Mouse (Mus musculus) midbrain, embryonic 12.5 days (tissue): ENCODE results near the gene Slc9b1. TPM values are rescaled to one million over a fixed set of nuclear protein-coding genes. Genes with fewer than 3 reads are reported as not detected.
A peak's percentile ranks its signal among the peaks of the same experiment; 100 is the strongest.

Experiments used
- ATAC-seq: fragments of 200-750 bp; cut with Nextera tagmentation; 2 replicates; pipeline ENCODE4 v1.8.0; 2017; ENCODE audit warnings: low read depth, moderate TSS enrichment, moderate library complexity; ENCODE audit not compliant: low FRiP score
- H3K27ac ChIP-seq: fragments of 300-500 bp; sonication (generic); replicated peaks from 2 replicates; pipeline ENCODE4 v1.5.1; 2016; ENCODE audit warnings: mild to moderate bottlenecking
- H3K27me3 ChIP-seq: fragments of 300-500 bp; sonication (generic); 2 replicates; pipeline ENCODE4 v1.6.1; 2016; ENCODE audit warnings: mild to moderate bottlenecking
- H3K36me3 ChIP-seq: fragments of 300-500 bp; sonication (generic); 2 replicates; pipeline ENCODE4 v1.6.1; 2016
- H3K4me1 ChIP-seq: fragments of 300-500 bp; sonication (generic); 2 replicates; pipeline ENCODE4 v1.6.1; 2016
- H3K4me2 ChIP-seq: fragments of 300-500 bp; sonication (generic); replicated peaks from 2 replicates; pipeline ENCODE4 v1.6.1; 2016; ENCODE audit warnings: mild to moderate bottlenecking, moderate library complexity
- H3K4me3 ChIP-seq: fragments of 300-500 bp; sonication (generic); 2 replicates; pipeline ENCODE4 v1.5.1; 2016; ENCODE audit warnings: mild to moderate bottlenecking
- H3K9ac ChIP-seq: fragments of 300-500 bp; sonication (generic); replicated peaks from 2 replicates; pipeline ENCODE4 v1.6.1; 2016; ENCODE audit warnings: mild to moderate bottlenecking, moderate library complexity
- H3K9me3 ChIP-seq: fragments of 300-500 bp; sonication (generic); 2 replicates; pipeline ENCODE4 v1.6.1; 2016; ENCODE audit warnings: mild to moderate bottlenecking
- WGBS: fragments of 180-500 bp; shearing (Covaris S2); methylation state at CpG from one replicate; pipeline ENCODE4 v1.1.7; 2016; 5-methylcytosine and 5-hydroxymethylcytosine counted together
- polyA plus RNA-seq: library from polyadenylated mRNA; unstranded; fragments of >200 nt; fragmentation: Nextera tagmentation; extraction: Ambion mirVana; gene quantifications from 2 replicates; pipeline ENCODE4 v1.2.1, GENCODE M21; 2016

Slc9b1 gene
- polyA plus RNA-seq, 1 experiment from 2014 or later, result 0.22 TPM

- Histone ChIP-seq H3K9me3 (no peaks in the 10 kb centered on the region), H3K4me1 (peaks cover 5% of the 10 kb centered on the region), H3K4me2 (no peak overlapping the region), H3K36me3 (no peaks in the 10 kb centered on the region), H3K9ac (no peak overlapping the region), H3K4me3 (no peak overlapping the region), H3K27ac (no peak overlapping the region), H3K27me3 (no peaks in the 10 kb centered on the region)
- no peak for ATAC-seq
- 84% methylated on average over 5 of the region's 5 CpGs for WGBS
Measured at GRCm38 (mm10) chr3:135395085-135395484, 47.3 kb downstream of the Slc9b1 start.

- Histone ChIP-seq H3K27me3 (no peaks in the 10 kb centered on the region), H3K9me3 (no peaks in the 10 kb centered on the region), H3K4me2 (no peak overlapping the region), H3K9ac (no peak overlapping the region), H3K36me3 (no peaks in the 10 kb centered on the region), H3K4me3 (no peak overlapping the region), H3K27ac (no peak overlapping the region), H3K4me1 (peaks cover 8% of the 10 kb centered on the region)
- no peak for ATAC-seq
- WGBS, result 81% methylated on average over 6 of the region's 6 CpGs
Measured at GRCm38 (mm10) chr3:135396081-135396480, 48.3 kb downstream of the Slc9b1 start.

- H3K4me1 ChIP-seq, result peaks cover 8% of the 10 kb centered on the region
- ATAC-seq, result no peak
- no peak overlapping the region for H3K9ac ChIP-seq
- H3K27ac ChIP-seq, result no peak overlapping the region
- no peaks in the 10 kb centered on the region for H3K9me3 ChIP-seq
- no peak overlapping the region for H3K4me2 ChIP-seq
- no peak overlapping the region for H3K4me3 ChIP-seq
- no peaks in the 10 kb centered on the region for H3K27me3 ChIP-seq
- H3K36me3 ChIP-seq, result no peaks in the 10 kb centered on the region
Measured at GRCm38 (mm10) chr3:135397112-135397511, 49.3 kb downstream of the Slc9b1 start.

GRCm38 (mm10) chr3:135402201-135402658 is 54.4 kb downstream of the Slc9b1 start:
- 18% methylated on average over 10 of the region's 10 CpGs for WGBS

GRCm38 (mm10) chr3:135403211-135403610 is 55.4 kb downstream of the Slc9b1 start:
- 92% methylated on average over 9 of the region's 9 CpGs for WGBS
- H3K9me3 ChIP-seq, result no peaks in the 10 kb centered on the region

More at GRCm38 (mm10) chr3:135402201-135402658, 54.4 kb downstream of the Slc9b1 start:
- H3K4me2 ChIP-seq, result no peak overlapping the region
- ATAC-seq, result peak; percentile 83
- H3K4me1 ChIP-seq, result peaks cover 8% of the 10 kb centered on the region
- H3K27me3 ChIP-seq, result no peaks in the 10 kb centered on the region
- peaks cover 17% of the 10 kb centered on the region for H3K36me3 ChIP-seq
- H3K4me3 ChIP-seq, result no peak overlapping the region
- H3K9ac ChIP-seq, result no peak overlapping the region
- no peak overlapping the region for H3K27ac ChIP-seq
- H3K9me3 ChIP-seq, result no peaks in the 10 kb centered on the region

GRCm38 (mm10) chr3:135403856-135404255 is 56.0 kb downstream of the Slc9b1 start:
- ATAC-seq, result no peak
- Histone ChIP-seq H3K27me3 (no peaks in the 10 kb centered on the region), H3K9ac (no peak overlapping the region), H3K9me3 (no peaks in the 10 kb centered on the region), H3K36me3 (peaks cover 20% of the 10 kb centered on the region), H3K27ac (no peak overlapping the region), H3K4me2 (no peak overlapping the region), H3K4me3 (no peak overlapping the region), H3K4me1 (peaks cover 8% of the 10 kb centered on the region)
- 79% methylated on average over 5 of the region's 5 CpGs for WGBS

More at GRCm38 (mm10) chr3:135403211-135403610, 55.4 kb downstream of the Slc9b1 start:
- Histone ChIP-seq H3K27ac (no peak overlapping the region), H3K9ac (no peak overlapping the region), H3K4me3 (no peak overlapping the region), H3K27me3 (no peaks in the 10 kb centered on the region), H3K4me2 (no peak overlapping the region), H3K4me1 (peaks cover 8% of the 10 kb centered on the region), H3K36me3 (peaks cover 20% of the 10 kb centered on the region)
- no peak for ATAC-seq

GRCm38 (mm10) chr3:135404599-135404998 is 56.8 kb downstream of the Slc9b1 start:
- ATAC-seq, result no peak
- H3K4me3 ChIP-seq, result no peak overlapping the region

GRCm38 (mm10) chr3:135407351-135407750 is 59.5 kb downstream of the Slc9b1 start:
- ATAC-seq, result no peak
- Histone ChIP-seq H3K9me3 (no peaks in the 10 kb centered on the region), H3K4me3 (no peak overlapping the region), H3K27ac (no peak overlapping the region), H3K27me3 (no peaks in the 10 kb centered on the region), H3K4me1 (peaks cover 6% of the 10 kb centered on the region), H3K4me2 (no peak overlapping the region), H3K36me3 (peaks cover 35% of the 10 kb centered on the region), H3K9ac (no peak overlapping the region)
- WGBS, result 88% methylated on average over 9 of the region's 9 CpGs

More at GRCm38 (mm10) chr3:135404599-135404998, 56.8 kb downstream of the Slc9b1 start:
- no peak overlapping the region for H3K9ac ChIP-seq
- WGBS, result 81% methylated on average over 4 of the region's 4 CpGs
- peaks cover 25% of the 10 kb centered on the region for H3K36me3 ChIP-seq
- H3K27ac ChIP-seq, result no peak overlapping the region
- H3K4me1 ChIP-seq, result peaks cover 8% of the 10 kb centered on the region
- H3K4me2 ChIP-seq, result no peak overlapping the region
- H3K27me3 ChIP-seq, result no peaks in the 10 kb centered on the region
- no peaks in the 10 kb centered on the region for H3K9me3 ChIP-seq

- H3K9me3 ChIP-seq, result no peaks in the 10 kb centered on the region
- no peaks in the 10 kb centered on the region for H3K27me3 ChIP-seq
- no peak overlapping the region for H3K4me3 ChIP-seq
- H3K36me3 ChIP-seq, result peaks cover 39% of the 10 kb centered on the region
- no peak overlapping the region for H3K9ac ChIP-seq
- WGBS, result 90% methylated on average over 5 of the region's 5 CpGs
- H3K27ac ChIP-seq, result no peak overlapping the region
- peaks cover 9% of the 10 kb centered on the region for H3K4me1 ChIP-seq
- H3K4me2 ChIP-seq, result no peak overlapping the region
- no peak for ATAC-seq
Measured at GRCm38 (mm10) chr3:135409219-135409618, 61.4 kb downstream of the Slc9b1 start.

GRCm38 (mm10) chr3:135411056-135411455 is 63.2 kb downstream of the Slc9b1 start:
- Histone ChIP-seq H3K27ac (no peak overlapping the region), H3K36me3 (peaks cover 34% of the 10 kb centered on the region), H3K27me3 (no peaks in the 10 kb centered on the region), H3K4me3 (no peak overlapping the region), H3K4me2 (no peak overlapping the region), H3K4me1 (peaks cover 9% of the 10 kb centered on the region), H3K9ac (no peak overlapping the region), H3K9me3 (no peaks in the 10 kb centered on the region)
- ATAC-seq, result no peak
- WGBS, result 92% methylated on average over 12 of the region's 12 CpGs

- WGBS, result 33% methylated on average over 9 of the region's 9 CpGs
- no peak overlapping the region for H3K4me3 ChIP-seq
- H3K9me3 ChIP-seq, result no peaks in the 10 kb centered on the region
- no peak overlapping the region for H3K9ac ChIP-seq
- H3K4me2 ChIP-seq, result no peak overlapping the region
- no peaks in the 10 kb centered on the region for H3K27me3 ChIP-seq
- H3K4me1 ChIP-seq, result peaks cover 9% of the 10 kb centered on the region
- ATAC-seq, result no peak
- peaks cover 27% of the 10 kb centered on the region for H3K36me3 ChIP-seq
- 0 out of 2 replicates have a peak overlapping the region, but pooled peaks have one; percentile 3 for H3K27ac ChIP-seq
Measured at GRCm38 (mm10) chr3:135411824-135412223, 64.0 kb downstream of the Slc9b1 start.

- WGBS, result 89% methylated on average over 3 of the region's 3 CpGs
Measured at GRCm38 (mm10) chr3:135417245-135417644, 69.4 kb downstream of the Slc9b1 start.

GRCm38 (mm10) chr3:135417799-135418198 is 70.0 kb downstream of the Slc9b1 start:
- no peaks in the 10 kb centered on the region for H3K27me3 ChIP-seq
- H3K9ac ChIP-seq, result no peak overlapping the region
- peaks cover 16% of the 10 kb centered on the region for H3K4me1 ChIP-seq
- H3K4me3 ChIP-seq, result no peak overlapping the region
- 84% methylated on average over 3 of the region's 3 CpGs for WGBS
- H3K36me3 ChIP-seq, result peaks cover 5% of the 10 kb centered on the region
- H3K9me3 ChIP-seq, result no peaks in the 10 kb centered on the region
- no peak for ATAC-seq
- no peak overlapping the region for H3K27ac ChIP-seq
- no peak overlapping the region for H3K4me2 ChIP-seq

More at GRCm38 (mm10) chr3:135417245-135417644, 69.4 kb downstream of the Slc9b1 start:
- Histone ChIP-seq H3K4me3 (no peak overlapping the region), H3K36me3 (peaks cover 5% of the 10 kb centered on the region), H3K4me1 (peaks cover 18% of the 10 kb centered on the region), H3K9me3 (no peaks in the 10 kb centered on the region), H3K9ac (no peak overlapping the region), H3K27me3 (no peaks in the 10 kb centered on the region), H3K4me2 (no peak overlapping the region), H3K27ac (no peak overlapping the region)
- no peak for ATAC-seq
